In genomic region chr2:131905025-131905424, GRCm38 (mm10) we compare ENCODE assay signal across 1 mouse cellular context.
TF ChIP-seq lines count a peak whose summit lies in the region.

No protein-coding gene starts in this region.

TF ChIP-seq in MEL, 35 proteins besides CTCF, POLR2A, EP300 and RAD21 (continued from another document):
- TF ChIP-seq NELFE (IDR thresholded peaks at IDR 0.05; ENCODE audit: low read depth, low read length) (no peak), TCF12 (IDR thresholded peaks at IDR 0.05; ENCODE audit: low read depth, low read length) (peak; percentile 95), CHD1 (IDR thresholded peaks at IDR 0.05; ENCODE audit: low read depth, low read length) (no peak), ZNF384 (IDR thresholded peaks at IDR 0.05; ENCODE audit: low read depth, low read length) (peak; percentile 45; the same call in 1 of the 2 replicates), KAT2A (conservative IDR thresholded peaks at IDR 0.05; ENCODE audit: low read depth, low read length) (no peak), TAL1 (IDR thresholded peaks at IDR 0.05; ENCODE audit: low read length) (peak; percentile 79), MYB (IDR thresholded peaks at IDR 0.05; ENCODE audit: low read depth, low read length) (peak; percentile 22; the same call in 1 of the 2 replicates), USF2 (IDR thresholded peaks at IDR 0.05; ENCODE audit: borderline replicate concordance in 1 of 2, insufficient read depth in 1 of 2, low read depth in 1 of 2, low read length in 2 of 2) (no peak), MEF2A (IDR thresholded peaks at IDR 0.05; ENCODE audit: extremely low read depth, insufficient replicate concordance, low read depth, low read length, poor library complexity, severe bottlenecking) (peak; percentile 85; the same call in 1 of the 2 replicates), CHD2 (IDR thresholded peaks at IDR 0.05; ENCODE audit: low read length) (no peak; the same call in 1 of the 2 replicates), MAFK (IDR thresholded peaks at IDR 0.05; ENCODE audit: borderline replicate concordance, low read depth, low read length) (peak; percentile 66), NRF1 (IDR thresholded peaks at IDR 0.05; ENCODE audit: insufficient read depth, low read depth, low read length, poor library complexity, severe bottlenecking) (no peak), ZC3H11A (IDR thresholded peaks at IDR 0.05; ENCODE audit: low read depth, low read length) (no peak), ELF1 (IDR thresholded peaks at IDR 0.05; ENCODE audit: low read depth, low read length) (peak; percentile 78), ETS1 (IDR thresholded peaks at IDR 0.05; ENCODE audit: low read depth, low read length) (peak; percentile 99), TBP (IDR thresholded peaks at IDR 0.05; ENCODE audit: low read depth, low read length) (peak; percentile 61), ZKSCAN1 (IDR thresholded peaks at IDR 0.05; ENCODE audit: low read depth, low read length) (no peak), POLR2AphosphoS2 (IDR thresholded peaks at IDR 0.05; ENCODE audit: low read length) (no peak), GABPA (IDR thresholded peaks at IDR 0.05; ENCODE audit: low read depth, low read length) (no peak), UBTF (IDR thresholded peaks at IDR 0.05; ENCODE audit: borderline replicate concordance, insufficient read depth, low read depth, low read length) (no peak), BHLHE40 (IDR thresholded peaks at IDR 0.05; ENCODE audit: borderline replicate concordance, low read depth, low read length) (peak; percentile 82; the same call in 1 of the 2 replicates)
